Mouse (Mus musculus) lung, postnatal 10 days (tissue): ENCODE measurements around the gene Cryba2.

Source experiments
- DNase-seq: peaks from one replicate; pipeline ENCODE4 v3.0.0; 2021

The Cryba2 gene

DNA sequence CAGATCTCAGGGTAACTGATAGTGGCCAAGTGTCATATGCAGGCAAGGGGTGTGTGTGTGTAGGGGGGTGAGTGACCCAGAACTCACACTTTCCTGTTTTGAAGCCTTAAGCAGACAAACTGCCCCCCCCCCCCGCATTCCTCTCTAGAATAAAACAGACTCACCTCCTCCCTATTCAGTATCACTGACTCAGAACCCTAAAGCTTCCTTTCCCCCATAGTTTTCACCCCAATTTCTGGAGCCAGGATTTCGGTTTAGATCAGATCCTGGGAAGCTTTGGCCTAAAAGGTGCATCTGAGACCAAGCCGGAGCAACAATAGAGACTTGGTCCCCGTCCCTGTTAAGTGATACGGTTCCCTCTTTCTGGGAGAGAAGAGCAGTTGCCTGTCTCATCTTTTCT, 9.5 kb downstream of the Cryba2 start:
- no peak for DNase-seq

DNA sequence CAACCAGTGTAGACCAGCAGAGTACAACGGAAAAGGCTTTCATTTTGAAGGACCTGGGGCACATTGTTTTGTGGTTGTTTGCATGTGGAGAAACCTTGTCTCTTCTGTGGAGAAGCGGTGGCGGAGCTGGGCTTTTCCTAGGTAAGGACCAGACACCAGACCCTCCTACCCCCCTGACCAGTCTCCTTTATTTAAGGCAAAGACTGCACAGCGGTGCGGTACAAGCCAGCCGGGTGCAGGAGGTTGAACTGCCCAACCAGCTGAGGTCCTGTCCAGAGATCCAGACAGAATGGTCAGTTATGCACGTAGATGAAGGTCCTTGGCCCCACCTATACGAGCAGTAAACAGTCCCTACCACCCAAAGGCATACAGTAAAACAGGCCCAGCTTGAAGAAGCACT, 10.1 kb downstream of the Cryba2 start:
- DNase-seq, result no peak

DNA sequence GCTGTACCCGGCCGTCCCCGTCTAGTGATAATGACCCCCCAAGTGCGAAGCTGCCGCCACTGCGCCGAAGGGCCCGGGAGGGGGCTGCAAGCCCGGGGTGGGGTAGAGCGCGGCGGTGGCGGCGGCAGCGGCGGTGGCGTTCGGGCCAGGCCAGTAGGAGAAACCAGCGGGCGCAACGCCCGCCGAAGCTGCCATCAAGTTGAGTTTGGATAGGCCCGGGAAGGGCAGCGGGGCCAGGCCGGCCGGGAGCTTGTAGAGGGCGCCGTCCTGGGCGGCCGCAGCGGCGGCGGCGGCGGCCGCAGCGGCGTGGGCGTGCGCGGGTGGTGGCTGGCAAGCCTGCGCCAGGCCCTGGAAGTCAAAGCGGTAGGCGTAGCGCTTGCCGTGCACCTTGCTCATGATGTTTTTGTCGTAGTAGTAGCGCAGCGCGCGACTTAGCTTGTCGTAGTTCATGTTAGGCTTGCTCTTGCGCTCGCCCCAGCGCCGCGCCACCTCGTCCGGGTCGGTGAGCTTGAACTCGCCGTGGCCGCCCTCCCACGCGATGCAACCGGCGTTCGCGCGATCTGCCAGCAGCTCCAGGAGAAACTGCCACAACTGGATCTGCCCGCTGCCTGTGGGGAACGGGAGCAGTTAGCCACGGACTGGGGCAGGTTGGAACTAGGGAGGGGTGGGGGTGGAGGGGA, 10.7 kb downstream of the Cryba2 start:
- no peak for DNase-seq

DNA sequence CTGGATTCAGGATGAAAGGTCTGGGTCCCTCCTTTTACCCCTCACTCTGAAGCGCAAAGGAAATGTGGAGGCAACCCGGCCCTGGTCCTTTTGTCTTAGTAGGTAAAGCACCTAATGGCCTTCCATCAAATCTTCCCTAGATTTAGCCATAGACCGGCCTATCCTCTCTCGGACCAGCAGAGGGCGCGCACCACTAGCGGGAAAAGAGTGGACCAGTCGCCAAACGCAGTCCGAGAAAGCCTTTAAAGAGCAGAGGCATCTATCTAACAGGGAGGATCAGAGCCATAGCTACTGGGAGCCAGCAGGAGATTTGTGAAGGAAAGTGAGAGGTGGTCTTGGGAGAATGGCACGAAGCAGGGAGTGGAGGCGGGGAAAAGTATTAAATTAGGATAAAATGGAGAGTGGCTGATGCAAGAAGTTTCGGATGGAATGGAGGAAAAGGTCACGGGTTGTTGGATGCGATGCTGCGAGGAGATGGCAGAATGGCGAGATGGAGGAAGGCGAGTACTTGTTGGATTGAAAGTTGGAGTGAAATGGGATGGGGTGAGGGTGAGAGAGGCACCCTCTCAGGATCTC, 12.1 kb downstream of the Cryba2 start:
- peak; percentile 72 for DNase-seq

DNA sequence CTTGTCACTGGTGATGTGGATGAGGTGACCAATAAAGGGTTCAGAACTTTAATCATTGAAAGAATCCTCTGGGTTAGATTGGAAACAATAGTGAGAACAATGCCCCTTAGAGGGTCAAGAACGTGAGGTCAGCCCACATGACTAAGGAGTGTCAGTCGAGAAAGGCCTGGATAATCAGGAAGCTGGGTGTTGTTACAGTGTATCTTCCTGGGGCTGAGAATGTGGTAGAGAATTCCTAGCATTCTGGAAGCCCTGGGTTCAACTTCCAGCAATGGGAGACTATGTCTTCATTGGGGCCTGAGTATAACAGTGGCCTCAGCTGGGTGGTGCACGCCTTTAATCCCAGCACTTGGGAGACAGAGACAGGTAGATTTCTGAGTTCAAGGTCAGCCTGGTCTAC, 15.7 kb downstream of the Cryba2 start:
- no peak for DNase-seq

DNA sequence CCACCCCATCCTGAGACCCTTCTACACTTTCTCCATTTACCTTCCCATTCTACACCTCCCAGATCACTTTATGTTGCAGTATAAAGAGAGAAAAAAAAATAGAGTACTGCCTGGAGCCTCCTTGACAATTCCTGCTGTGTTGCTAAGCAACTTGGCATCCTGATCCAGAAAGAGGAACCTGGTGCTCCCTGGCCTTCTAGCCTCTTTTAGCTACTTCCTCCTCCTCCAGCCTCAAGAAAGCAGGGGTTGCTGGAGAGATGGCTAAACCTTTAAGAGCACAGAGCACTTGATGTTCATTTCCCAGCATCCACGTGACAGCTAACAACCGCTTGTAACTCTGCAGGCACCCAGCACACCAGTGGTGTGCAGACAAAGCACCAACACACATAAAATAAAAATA, 20.7 kb downstream of the Cryba2 start:
- DNase-seq, result no peak

DNA sequence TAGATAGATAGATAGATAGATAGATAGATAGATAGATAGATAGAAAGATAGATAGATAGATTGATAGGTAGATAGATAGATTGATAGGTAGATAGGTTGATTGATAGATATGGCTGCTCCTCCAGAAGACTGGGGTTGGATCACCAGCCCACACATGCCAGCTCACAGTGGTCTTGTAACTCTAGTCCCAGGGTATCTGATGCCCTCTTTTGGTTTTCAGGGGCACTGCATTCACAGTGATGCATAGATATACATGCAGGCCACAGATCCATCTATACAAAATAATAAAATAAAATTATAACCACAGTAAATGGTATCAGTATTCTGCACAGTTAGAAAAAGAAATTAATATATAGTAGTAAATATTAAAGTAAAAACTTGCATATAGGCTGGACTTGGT, 31.2 kb downstream of the Cryba2 start:
- DNase-seq, result no peak

DNA sequence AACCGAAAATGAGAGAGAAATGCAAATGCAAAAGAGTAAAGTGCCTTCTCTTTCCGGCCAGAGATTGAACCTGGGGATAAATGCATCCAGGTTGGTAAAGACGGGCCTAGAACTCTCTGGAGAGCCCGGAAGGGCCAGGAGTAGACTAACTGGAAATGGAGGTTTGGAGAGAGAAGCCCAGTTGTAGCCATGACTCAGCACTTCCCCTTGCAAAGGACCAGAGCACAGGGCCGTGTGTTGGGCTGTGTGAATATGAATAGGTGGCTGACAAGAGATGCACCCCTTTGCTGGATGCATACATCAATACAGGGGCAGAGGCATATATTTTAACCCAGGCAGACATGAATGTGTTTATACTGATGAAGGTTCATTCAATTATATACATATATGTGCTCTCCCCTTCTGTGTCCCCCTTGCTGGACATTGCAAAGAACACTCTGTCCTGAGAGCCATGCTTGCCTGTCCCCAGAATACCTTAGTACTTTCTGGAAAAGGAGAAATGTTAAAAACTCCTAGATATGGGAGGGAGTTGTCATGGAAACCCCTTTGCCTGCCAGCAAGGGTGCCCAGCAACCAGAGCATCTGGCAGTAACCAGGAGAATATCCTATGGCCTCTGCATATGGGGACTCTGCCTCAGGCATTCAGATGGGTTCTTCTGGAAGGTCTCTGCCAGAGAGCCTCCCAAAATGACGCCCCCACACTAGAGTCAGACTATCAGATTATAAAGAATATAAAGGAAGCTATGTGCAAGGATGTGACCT, 33.5 kb downstream of the Cryba2 start:
- DNase-seq, result no peak

DNA sequence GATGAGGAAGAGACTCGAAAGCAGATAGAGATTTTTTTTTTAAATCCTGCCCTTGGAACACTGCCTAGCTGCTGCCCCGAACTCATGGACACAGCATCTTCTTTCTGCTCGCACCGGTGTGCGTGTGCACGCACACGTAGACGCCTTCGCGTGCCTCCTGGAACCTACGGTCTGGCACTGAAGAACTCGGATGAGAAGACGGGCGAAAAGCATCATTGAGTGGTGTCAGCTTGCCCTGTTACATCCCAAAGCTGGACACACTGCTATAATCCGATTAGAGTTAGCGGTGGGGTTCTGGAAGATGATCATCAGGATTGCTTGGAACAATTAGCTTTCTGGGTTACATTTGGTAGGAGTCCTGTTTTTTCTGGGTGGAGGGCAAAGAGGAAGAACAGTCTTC, 34.1 kb downstream of the Cryba2 start:
- no peak for DNase-seq

DNA sequence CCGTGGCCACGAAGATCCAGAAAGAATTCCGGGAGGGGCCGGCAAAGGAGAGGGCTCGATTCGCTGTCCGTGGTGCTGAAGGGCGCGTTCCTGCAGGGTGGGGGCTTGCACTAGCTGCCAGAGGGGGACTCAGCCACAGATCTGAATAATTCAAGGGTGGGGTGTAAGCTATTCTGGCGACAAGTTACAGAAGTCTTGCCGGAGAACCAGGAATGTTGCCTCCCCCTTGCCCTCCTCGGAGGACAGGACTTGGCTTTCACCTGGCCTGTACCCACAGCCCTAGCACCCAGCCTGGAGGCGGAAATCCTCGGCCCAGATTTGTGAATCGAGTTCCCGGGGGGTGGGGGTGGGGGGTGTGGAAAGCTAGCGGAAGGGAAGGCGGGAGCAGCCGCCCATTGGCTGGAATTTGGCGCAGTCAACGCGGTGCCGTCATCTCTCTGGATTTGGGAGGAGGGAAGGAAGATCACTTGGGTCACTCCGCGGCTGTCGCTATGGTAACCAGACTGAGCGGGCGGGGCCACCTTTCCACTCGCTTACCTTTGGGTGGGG, 34.7 kb downstream of the Cryba2 start:
- peak; percentile 68 for DNase-seq

DNA sequence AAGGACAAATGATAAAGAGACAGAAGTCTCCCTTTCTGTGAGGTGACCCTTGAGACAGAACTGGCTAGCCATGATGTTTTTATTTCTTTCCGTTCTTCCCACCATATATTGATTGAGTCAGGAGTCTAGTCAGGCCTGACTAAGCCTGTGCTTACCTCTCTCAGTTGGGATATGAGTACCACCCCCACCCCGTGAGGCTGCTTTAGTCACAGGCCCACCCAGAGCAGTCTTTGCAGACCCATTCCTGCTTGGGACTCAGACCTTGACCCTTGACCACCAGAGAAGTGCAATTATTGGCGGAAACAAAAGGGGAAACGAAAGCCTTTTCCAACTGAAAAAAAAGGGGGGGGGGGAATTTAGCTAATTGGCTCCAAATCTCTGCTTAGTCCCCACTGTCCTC, 35.3 kb downstream of the Cryba2 start:
- no peak for DNase-seq

DNA sequence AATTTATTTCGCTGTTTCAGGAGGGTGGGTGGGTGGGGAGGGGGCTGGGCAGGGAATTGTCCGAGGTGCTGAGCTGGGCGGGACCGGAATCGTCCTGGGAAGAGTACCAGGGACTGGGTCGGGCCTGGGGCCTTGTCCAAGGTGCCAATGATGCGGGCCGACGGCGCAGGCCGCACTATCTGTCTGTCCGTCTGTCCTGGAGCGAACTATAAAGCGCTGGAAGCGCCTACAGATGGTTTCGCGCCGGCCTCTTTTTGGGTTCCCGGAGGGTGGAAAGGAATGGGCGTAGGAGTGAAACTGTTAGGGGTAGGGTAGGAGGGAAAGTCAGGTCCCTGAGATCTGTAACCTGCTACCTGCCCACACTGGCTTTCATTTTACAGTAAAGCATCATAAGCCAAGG, 35.7 kb downstream of the Cryba2 start:
- no peak for DNase-seq

DNA sequence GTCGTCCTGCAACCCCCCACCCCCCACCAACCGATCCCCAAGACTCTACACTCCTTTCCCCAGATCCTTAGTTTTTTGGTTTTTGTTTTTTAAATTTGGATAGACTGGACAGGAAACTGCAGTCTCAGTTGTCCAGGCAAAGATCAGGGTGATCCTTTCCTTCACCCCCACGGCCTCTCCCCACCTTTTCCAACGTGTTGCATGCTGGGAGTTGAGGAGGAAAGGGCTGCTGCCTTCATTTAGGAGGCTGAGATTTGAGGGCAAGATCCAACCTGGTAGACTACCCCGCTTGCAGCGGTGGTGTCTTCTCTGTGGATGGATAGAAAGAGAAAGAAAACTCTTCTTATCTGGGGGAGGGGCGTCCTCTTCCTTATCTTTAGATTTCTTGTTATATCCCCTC, 36.2 kb downstream of the Cryba2 start:
- DNase-seq, result no peak

DNA sequence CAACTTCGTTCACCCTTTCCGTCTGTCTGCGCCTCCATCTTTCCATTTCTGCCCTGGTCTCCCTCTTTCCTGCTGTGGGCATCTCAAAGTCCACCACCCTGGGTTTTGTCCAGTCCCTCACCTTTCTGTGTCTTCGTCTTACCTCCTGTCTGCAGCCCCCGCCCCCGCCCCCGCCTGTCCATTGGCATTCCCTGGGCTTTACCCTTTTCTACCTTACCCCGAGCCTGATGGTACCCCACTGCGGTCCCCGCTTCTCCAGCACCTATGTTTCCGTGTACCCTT, 36.6 kb downstream of the Cryba2 start:
- DNase-seq, result no peak

DNA sequence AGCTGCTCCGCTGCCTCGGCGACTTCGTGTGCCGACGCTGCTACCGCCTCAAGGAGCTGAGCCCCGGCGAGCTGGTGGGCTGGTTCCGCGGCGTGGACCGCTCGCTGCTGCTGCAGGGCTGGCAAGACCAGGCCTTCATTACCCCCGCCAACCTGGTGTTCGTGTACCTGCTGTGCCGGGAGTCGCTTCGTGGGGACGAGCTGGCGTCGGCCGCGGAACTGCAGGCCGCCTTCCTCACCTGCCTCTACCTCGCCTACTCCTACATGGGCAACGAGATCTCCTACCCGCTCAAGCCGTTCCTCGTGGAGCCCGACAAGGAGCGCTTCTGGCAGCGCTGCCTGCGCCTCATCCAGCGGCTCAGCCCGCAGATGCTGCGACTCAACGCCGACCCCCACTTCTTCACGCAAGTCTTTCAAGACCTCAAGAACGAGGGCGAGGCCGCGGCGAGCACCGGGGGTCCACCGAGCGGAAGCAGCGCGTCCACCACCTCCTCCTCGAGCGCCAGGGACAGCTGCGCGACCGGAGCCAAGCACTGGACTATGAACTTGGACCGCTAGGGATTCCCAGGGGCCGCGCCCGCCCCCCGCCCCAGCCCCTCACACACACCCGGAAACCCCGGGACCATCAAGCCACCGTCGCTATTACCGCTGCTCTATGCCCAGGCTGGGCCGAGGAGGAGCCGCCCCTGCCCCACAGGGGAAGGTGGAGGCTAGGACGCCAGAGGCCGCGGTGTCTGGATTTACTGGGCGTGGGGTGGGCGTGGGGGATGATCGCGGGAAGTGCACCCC, 37.1 kb downstream of the Cryba2 start:
- no peak for DNase-seq

DNA sequence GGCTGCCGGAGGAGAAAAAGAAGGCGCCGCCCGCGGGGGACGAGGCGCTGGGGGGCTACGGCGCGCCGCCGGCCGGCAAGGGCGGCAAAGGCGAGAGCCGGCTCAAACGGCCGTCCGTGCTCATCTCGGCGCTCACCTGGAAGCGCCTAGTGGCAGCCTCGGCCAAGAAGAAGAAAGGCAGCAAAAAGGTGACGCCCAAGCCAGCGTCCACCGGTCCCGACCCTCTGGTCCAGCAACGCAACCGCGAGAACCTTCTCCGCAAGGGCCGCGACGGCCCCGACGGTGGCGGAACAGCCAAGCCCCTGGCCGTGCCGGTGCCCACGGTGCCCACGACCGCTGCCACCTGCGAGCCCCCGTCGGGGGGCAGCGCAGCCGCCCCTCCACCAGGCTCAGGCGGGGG, 37.8 kb downstream of the Cryba2 start:
- no peak for DNase-seq

DNA sequence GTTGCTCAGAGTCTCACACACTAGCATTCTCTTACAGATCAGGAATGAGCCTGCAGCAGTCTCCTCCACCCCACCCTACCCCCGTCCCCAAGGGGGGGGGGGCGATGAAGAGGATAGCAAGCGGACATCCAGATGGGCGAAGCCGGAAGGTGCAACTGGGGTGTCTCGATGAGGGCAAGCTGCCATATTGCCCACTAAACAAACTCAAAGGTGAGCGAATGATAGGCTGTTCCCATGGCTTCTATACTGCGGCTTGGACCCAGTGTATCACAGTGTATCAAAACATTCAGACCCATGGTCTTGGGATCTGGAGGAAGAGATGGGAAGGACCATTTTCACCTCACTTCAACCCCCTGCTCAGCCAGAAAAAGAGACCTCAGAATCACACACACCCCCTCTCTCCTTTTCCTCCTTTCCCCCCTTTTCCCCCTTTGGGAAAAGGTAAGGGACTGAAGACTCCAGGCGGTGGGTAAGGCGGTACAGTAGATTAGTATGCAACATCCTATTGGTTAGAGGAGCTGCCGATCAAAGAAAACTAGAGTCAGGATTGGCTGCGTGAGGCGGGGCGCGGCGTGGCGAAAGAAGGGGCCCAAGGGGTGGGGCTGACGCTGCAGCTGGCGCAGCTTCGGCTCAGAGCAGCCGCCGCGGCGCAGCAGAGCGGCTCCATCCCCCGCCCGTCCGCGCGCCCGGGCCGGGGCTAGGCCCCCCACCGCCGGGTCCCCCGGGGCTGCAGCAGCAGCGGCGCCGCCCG, 38.5 kb downstream of the Cryba2 start, which contains the start of gene Cdk5r2:
Gene Cdk5r2, plus strand, starts transcription at position 629 of the 751 bp plus-strand sequence.
- peak; percentile 91 for DNase-seq

DNA sequence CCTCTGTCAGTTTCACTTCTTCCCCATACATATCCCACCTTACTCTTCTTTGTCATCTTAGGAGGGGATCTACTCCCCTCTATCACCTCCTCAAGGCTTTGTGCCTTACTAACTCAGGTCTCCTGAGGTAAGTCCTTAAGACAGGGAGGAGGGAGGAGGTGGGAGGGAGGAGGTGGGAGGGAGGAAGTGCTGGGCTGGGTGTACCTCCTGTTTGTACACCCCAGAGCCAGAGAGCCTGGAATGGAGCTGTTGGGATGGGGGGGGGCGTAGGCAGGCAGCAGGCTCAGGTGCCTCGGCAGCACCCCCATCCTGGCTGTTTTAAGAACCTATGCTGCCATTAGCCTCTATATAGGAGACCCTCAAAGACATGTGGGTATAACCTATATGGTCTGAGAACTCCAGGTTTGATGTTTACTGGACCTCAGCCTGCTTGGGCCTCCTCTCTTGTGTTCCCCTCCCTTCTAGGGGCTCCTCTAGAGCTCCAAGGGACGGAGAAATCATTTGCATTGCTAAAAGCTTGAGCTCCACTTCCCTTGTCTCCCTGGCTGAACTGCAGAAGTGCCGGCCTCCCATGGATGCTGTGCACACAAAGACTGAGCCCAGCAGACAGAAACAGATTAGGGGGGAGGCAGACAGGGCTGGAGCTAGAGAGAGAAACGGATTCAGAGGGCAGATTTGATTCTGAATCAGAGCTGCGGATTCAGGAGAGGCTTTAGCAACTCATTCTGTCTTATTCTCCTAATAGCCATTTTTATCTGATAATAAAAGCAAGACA, 41.8 kb downstream of the Cryba2 start:
- DNase-seq, result no peak

DNA sequence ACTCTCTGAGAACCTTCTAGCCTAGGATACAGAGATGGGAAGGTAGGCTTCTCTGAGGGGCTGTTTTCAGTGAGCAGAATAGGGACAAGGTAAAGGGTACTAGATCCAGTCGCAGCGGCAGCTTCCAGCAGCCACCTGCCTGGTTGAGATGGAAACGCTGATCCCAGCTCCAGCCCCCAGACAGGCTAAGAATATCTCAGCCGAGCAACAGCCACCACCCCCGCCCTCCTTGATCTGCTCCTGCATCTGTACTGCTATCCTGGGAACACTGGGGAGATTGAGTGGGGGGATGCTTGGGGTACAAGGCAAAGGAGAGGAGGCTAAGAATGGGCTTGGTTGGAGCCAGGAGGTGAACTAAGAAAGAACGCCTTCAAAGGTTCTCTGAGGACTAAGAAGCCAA, 42.7 kb downstream of the Cryba2 start:
- no peak for DNase-seq

DNA sequence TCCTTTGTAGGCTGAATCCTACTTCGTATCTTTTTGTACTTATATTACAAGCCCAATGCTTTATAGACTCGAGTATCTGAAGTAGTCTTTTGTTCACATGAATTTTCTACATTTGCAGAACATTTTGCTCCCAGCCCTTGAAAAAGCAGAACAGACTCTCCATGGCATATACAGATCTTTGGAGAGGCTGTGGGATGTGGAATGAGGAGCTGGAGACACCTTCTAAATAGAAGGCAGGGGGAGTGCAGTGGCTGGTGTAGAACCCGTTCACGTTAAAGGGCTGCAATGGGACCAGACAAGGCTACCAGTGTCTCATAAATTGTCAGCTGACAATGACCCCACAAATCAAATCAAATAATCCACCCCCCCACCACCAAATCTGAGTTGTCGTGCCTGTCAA, 44.0 kb downstream of the Cryba2 start:
- no peak for DNase-seq

DNA sequence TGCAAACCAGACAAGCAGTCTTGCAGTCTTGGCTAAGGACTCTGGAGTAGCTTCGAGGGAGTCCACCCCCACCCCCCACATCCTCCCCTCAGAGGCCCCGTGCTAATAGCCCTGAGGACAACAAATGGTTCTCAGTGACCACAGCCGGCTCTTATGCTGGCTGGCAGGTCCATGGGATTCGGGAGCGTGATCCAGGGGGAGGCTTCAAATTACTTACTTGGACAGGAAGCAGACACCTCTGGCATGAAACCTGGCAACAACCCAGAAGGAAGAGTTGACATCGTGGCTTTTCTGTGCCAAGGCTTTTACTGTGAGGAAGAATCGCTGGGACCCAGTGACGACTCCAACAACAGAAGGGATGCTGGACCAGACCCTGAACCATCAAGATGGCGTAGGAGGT, 46.6 kb downstream of the Cryba2 start:
- DNase-seq, result no peak

DNA sequence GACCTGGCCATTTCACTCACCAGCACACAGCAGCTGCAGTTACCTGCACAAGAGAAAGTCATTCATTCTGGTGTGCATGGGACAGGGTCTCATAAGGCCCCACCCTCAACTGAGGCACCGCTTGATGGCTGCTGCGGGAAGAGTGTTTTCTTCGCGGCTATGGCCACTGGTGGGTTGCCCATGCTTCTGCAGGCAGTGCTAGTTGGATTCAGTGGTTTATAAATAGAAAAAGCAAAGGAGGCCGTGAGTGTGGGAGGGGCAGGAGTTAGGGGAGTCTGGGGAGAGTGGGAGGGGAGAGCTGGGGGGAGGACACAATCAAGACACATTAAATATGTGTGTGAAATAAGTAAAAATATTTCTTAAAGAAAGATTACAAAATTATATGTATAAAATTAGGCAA, 49.9 kb downstream of the Cryba2 start:
- DNase-seq, result no peak
